Mouse (Mus musculus): ENCODE measurements around the gene Tcl1b3. TPM values are rescaled to one million over a fixed set of nuclear protein-coding genes. Genes with fewer than 3 reads are reported as not detected.

Tcl1b3 gene
- polyA plus RNA-seq, 1 experiment: not detected

DNA sequence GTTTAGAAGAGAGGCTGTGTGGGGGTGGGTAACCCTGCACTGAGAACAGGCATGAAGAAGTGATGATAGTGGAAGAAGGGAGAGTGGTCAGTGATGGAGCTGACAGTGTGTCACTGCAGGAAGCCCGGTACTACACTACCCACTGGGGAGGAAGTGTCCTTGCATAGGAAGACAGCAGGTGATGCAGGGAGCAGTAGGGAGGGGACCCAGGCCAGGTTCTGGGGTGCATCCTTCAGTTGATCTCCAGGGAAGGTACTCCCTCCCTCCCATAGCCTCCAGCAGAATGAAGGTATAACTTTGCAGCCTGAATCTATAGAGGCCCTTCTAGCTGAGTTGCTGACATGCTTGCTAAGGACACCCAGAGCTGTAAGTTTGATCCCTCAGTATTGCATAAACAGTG, 16.2 kb downstream of the Tcl1b3 start:
- no peaks in the 10 kb centered on the region for H3K27me3 ChIP-seq (replicated peaks)
- no peak for TF ChIP-seq GATA1 (IDR thresholded peaks at IDR 0.05; ENCODE audit: borderline replicate concordance, low read length)
- no peak for TF ChIP-seq FLI1 (IDR thresholded peaks at IDR 0.05; ENCODE audit: low read length)
- H3K9me3 ChIP-seq: peaks cover 8% of the 10 kb centered on the region
- no peaks in the 10 kb centered on the region for H3K36me3 ChIP-seq (replicated peaks; ENCODE audit: low read length)
- no peak overlapping the region for H3K4me3 ChIP-seq (replicated peaks)
- H3K4me1 ChIP-seq: no peaks in the 10 kb centered on the region

DNA sequence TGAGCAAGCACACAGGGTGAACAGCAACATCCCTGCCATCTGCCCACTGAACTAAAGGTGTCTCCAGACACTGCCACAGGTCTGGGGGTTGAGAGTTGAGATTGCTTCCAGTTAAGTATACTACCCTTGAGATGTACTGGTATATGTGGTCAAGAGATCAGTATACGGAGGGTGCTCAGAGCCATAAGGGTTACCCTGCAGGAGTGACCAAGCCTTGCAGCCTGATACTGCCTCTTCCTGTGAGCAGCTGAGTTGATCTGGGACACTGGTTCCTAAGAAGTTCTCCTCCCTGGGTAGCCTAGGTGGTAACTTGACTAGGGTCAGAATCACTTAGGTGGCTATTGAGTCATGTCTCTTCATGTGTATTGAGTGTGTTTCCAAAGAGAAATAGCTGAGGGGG, 17.6 kb downstream of the Tcl1b3 start:
- Histone ChIP-seq H3K4me1 (no peaks in the 10 kb centered on the region), H3K27me3 (replicated peaks) (no peaks in the 10 kb centered on the region), H3K36me3 (replicated peaks; ENCODE audit: low read length) (no peaks in the 10 kb centered on the region), H3K9me3 (peaks cover 8% of the 10 kb centered on the region), H3K4me3 (replicated peaks) (no peak overlapping the region)
- no peak for TF ChIP-seq GATA1 (IDR thresholded peaks at IDR 0.05; ENCODE audit: borderline replicate concordance, low read length)
- no peak for TF ChIP-seq FLI1 (IDR thresholded peaks at IDR 0.05; ENCODE audit: low read length)

DNA sequence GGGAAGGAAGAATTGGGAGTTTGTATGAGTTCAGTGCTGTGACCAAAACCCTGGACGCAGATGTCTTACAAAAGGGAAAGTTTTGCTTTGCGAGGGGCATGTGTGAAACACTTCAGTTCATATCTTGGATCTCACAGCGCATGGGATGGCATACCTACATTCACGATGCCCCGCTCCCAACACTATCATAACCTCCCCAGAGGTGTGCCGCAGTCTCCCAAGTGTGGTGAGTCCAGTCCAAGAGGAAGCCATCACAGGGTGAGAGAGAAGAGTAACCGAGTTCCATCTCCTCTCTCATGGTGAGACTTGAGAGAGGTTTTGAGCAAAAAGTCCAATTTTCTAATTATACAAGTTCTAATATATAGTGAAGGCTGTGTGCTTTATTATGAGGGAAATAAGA, 18.4 kb downstream of the Tcl1b3 start:
- Histone ChIP-seq H3K27me3 (replicated peaks) (no peaks in the 10 kb centered on the region), H3K4me3 (replicated peaks) (no peak overlapping the region), H3K4me1 (no peaks in the 10 kb centered on the region), H3K9me3 (peaks cover 8% of the 10 kb centered on the region), H3K36me3 (replicated peaks; ENCODE audit: low read length) (no peaks in the 10 kb centered on the region)
- TF ChIP-seq GATA1 (IDR thresholded peaks at IDR 0.05; ENCODE audit: borderline replicate concordance, low read length) (no peak), FLI1 (IDR thresholded peaks at IDR 0.05; ENCODE audit: low read length) (no peak)

DNA sequence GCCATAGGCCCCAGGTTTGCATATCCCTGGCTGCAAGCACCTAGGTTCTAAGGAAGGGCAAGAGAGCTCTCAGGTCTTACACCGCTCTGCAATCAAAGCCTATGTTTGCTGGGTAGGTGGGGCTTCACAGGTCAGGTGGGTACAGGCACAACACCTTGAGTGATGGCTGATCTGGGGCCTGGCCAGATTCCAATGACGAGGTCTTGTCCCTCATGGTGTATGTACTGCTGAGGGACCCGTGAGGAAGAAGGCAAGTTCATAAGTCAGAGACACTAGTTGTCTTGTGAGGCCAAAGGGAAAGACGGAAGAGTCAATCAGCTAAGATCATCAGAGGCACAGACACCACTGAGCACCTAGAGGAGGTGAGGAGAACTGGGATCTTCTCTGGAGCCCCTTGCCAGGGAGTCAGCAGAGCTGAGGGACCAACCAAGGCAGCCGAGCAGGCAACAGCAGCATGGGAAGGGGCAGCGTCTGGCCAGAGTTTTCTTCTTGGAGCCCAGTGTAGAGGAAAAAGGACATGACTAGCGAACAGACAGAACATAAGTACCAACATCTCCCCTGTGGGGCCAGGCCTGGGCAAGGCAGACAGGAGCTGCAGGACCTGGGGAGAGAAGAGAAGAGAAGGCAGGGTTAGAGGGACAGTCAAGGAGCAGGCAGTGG, 26.4 kb downstream of the Tcl1b3 start:
- Histone ChIP-seq H3K4me1 (no peaks in the 10 kb centered on the region), H3K9me3 (peaks cover 5% of the 10 kb centered on the region), H3K27me3 (replicated peaks) (no peaks in the 10 kb centered on the region), H3K36me3 (replicated peaks; ENCODE audit: low read length) (no peaks in the 10 kb centered on the region), H3K4me3 (replicated peaks) (no peak overlapping the region)
- no peak for TF ChIP-seq GATA1 (IDR thresholded peaks at IDR 0.05; ENCODE audit: borderline replicate concordance, low read length)
- TF ChIP-seq FLI1 (IDR thresholded peaks at IDR 0.05; ENCODE audit: low read length): no peak

DNA sequence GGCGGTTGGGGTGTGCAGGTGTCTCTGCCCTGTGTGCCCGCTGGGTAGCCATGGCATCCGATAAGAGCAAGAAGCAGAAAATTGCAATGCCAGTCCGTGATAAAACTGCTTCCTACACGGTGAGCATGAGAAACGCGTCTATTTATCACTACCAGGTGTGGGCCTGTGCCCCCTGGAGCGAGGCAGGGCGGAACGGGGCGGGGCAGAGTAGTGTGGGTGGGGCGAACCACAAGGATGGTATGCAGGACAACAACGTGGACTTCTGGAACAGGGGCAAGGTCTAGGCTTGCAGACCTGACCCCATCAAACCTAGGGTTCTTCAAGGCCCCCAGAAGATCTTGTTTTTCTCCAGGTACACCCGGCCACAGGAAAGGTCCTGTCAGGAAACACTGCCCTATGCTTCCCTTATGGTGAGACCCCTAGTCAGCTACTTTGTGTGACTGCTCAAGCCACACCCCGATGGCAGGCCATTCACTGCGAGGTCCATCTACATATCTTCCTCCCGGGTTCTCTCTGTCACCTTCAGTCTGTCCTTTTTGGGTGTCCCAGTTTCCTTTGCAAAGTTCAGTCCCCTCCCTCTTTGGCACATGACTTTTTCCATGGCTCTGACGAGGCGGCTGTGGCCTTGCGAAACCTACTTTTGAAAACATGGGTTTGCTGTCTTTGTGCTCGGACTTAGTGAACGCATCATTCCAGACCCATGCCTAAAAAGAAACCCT, 31.9 kb downstream of the Tcl1b3 start, which contains the start of gene Tcl1:
Gene Tcl1 (minus strand): TSS at position 193 of the 719 bp plus-strand sequence.
- H3K27me3 ChIP-seq (replicated peaks): no peaks in the 10 kb centered on the region
- H3K9me3 ChIP-seq: peaks cover 17% of the 10 kb centered on the region
- no peak for TF ChIP-seq FLI1 (IDR thresholded peaks at IDR 0.05; ENCODE audit: low read length)
- no peak for TF ChIP-seq GATA1 (IDR thresholded peaks at IDR 0.05; ENCODE audit: borderline replicate concordance, low read length)

DNA sequence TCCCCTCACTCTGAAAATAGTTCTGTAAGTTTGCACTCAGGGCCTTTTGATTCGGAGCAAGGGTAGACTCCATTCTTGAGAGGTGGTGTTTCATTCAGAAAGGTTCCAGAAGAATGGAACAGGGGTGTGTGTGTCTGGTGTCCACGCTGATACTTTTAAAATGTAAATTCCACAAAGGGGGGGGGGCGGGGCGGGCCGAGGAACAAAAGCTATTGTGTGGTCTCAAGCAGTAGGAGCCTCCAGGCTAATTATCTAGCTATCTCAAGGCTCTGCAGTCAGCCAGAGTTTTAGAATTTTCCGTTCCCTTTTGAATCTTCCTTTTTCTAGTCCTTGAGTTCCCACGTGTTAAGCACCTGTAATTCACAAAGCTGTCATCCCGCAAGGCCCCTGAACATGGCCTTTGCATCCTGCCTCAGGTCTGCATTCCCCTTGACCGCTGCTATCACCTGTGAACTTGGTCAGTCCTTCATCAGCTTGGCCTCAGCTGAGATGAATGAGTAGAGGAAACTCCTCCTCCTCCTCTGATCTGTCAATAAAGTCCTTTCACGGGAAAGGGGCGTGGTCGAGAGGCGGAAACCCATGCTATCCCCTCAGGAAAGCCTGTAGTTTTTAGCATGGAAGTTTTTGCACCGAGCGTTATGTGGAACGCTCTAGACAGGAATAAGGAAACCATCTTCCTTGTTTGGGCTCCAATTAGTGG, 33.9 kb downstream of the Tcl1b3 start:
- H3K4me1 ChIP-seq: no peaks in the 10 kb centered on the region
- H3K4me3 ChIP-seq (replicated peaks): no peak overlapping the region
- H3K27me3 ChIP-seq (replicated peaks): no peaks in the 10 kb centered on the region
- H3K9me3 ChIP-seq: peaks cover 17% of the 10 kb centered on the region
- no peaks in the 10 kb centered on the region for H3K36me3 ChIP-seq (replicated peaks; ENCODE audit: low read length)
- no peak for TF ChIP-seq GATA1 (IDR thresholded peaks at IDR 0.05; ENCODE audit: borderline replicate concordance, low read length)
- no peak for TF ChIP-seq FLI1 (IDR thresholded peaks at IDR 0.05; ENCODE audit: low read length)

More for the DNA sequence above, 31.9 kb downstream of the Tcl1b3 start, which contains the start of gene Tcl1:
- Histone ChIP-seq H3K36me3 (replicated peaks; ENCODE audit: low read length) (no peaks in the 10 kb centered on the region), H3K4me3 (replicated peaks) (peak within 1 kb of the TSS; percentile 14), H3K4me1 (no peaks in the 10 kb centered on the region)

DNA sequence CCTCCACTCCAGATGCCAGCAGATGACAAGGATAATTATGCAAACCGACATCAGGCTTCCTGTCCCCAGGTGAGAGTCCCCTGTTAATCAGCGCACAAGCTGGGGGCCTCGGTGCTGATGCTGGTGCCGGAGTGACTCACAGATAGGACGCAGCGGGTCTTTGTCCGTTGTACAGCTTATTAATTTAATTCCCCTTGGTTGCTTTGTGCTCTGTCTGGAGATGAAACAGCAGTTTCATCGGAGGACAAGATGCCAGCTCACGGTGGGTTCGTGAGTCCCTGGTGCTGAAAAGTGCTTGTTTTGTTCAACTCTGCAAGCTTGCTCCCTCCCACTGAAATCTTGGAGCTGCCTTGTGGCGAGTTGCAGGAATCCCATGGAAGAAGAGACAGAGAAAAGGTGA, 43.5 kb downstream of the Tcl1b3 start:
- Histone ChIP-seq H3K4me1 (no peaks in the 10 kb centered on the region), H3K9me3 (peaks cover 44% of the 10 kb centered on the region), H3K4me3 (replicated peaks) (no peak overlapping the region), H3K36me3 (replicated peaks; ENCODE audit: low read length) (no peaks in the 10 kb centered on the region), H3K27me3 (replicated peaks) (no peaks in the 10 kb centered on the region)
- TF ChIP-seq GATA1 (IDR thresholded peaks at IDR 0.05; ENCODE audit: borderline replicate concordance, low read length) (no peak), FLI1 (IDR thresholded peaks at IDR 0.05; ENCODE audit: low read length) (no peak)

DNA sequence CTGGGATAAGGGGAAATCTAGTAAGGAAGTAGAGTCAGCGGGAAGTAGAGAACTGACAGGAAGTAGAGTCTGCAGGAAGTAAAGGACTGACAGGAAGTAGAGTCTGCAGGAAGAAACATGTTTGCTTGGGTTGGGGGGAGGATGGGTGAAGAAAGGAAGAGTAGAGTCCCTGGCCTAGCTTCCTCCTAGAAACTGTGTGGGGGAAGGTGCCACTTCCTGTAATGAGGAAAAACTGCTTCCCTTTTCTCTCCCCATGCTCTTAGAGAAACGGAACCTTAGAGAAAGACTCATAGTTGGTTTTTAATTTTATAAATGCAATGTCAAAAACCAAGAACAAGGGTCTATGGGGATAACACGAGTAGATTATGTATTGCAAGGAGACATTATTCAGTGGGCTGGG, 44.2 kb downstream of the Tcl1b3 start:
- Histone ChIP-seq H3K27me3 (replicated peaks) (no peaks in the 10 kb centered on the region), H3K4me3 (replicated peaks) (no peak overlapping the region), H3K36me3 (replicated peaks; ENCODE audit: low read length) (no peaks in the 10 kb centered on the region), H3K9me3 (peaks cover 50% of the 10 kb centered on the region), H3K4me1 (no peaks in the 10 kb centered on the region)
- TF ChIP-seq FLI1 (IDR thresholded peaks at IDR 0.05; ENCODE audit: low read length): no peak

DNA sequence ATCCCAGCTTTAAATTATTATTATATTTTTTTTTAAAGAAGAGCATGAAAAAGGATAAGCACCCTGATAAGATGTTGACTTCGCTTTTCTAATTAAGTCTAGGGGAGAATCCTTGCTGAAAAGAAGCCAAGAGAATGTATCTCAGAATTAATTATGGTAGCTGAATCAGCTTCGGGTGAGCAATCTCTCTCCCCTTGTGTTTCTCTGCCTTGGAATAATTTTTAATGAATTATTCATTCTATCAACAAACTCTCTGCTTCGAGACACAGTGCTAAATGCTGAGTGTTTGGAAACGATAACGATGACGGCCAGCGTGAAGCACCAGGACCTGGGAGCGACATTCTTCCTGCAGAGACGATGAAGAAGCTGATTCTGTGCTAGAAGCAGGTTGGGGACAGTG, 48.2 kb downstream of the Tcl1b3 start:
- no peaks in the 10 kb centered on the region for H3K27me3 ChIP-seq (replicated peaks)
- H3K9me3 ChIP-seq: peaks cover 67% of the 10 kb centered on the region
- TF ChIP-seq GATA1 (IDR thresholded peaks at IDR 0.05; ENCODE audit: borderline replicate concordance, low read length) (no peak), FLI1 (IDR thresholded peaks at IDR 0.05; ENCODE audit: low read length) (no peak)
- H3K4me1 ChIP-seq: no peaks in the 10 kb centered on the region
- no peak overlapping the region for H3K4me3 ChIP-seq (replicated peaks)
- H3K36me3 ChIP-seq (replicated peaks; ENCODE audit: low read length): no peaks in the 10 kb centered on the region

Other genes with a start within 250 kb of the Tcl1b3 start
- 4.2 and 6.8 TPM in 2 replicates for gene Syne3, start 181.2 kb upstream of the Tcl1b3 start, polyA plus RNA-seq (2012; ENCODE audit: insufficient read depth, low replicate concordance)
- gene Glrx5, start 158.4 kb upstream of the Tcl1b3 start, polyA plus RNA-seq (2012; ENCODE audit: insufficient read depth, low replicate concordance): 46.1 and 131 TPM in 2 replicates
- gene Tcl1b2, start 45.0 kb upstream of the Tcl1b3 start, polyA plus RNA-seq (2012; ENCODE audit: insufficient read depth, low replicate concordance): not detected in 2 replicates
- gene Tcl1b1, start 31.4 kb upstream of the Tcl1b3 start, polyA plus RNA-seq (2012; ENCODE audit: insufficient read depth, low replicate concordance): not detected in 2 replicates
- gene Tcl1b5, start 14.7 kb upstream of the Tcl1b3 start, polyA plus RNA-seq (2012; ENCODE audit: insufficient read depth, low replicate concordance): not detected in 2 replicates
- not detected in 2 replicates for gene Tcl1b4, start 10.9 kb downstream of the Tcl1b3 start, polyA plus RNA-seq (2012; ENCODE audit: insufficient read depth, low replicate concordance)
- gene Tcl1, start 31.8 kb downstream of the Tcl1b3 start, polyA plus RNA-seq (2012; ENCODE audit: insufficient read depth, low replicate concordance): not detected in 2 replicates
- not detected in 2 replicates for gene Tunar, start 142.8 kb downstream of the Tcl1b3 start, polyA plus RNA-seq (2012; ENCODE audit: insufficient read depth, low replicate concordance)

Measured in megakaryocyte, embryonic 14.5 days (primary cell).